Mouse (Mus musculus) right cerebral cortex, postnatal 4 days (tissue): ENCODE measurements at regions not wholly inside any gene's neighbourhood (a gene's known extent, or its start where the extent isn't known, plus 50 kb on each side); places are given as distances from the start of the nearest gene placed in this dataset.

Experiments used
- DNase-seq: peaks from one replicate; pipeline ENCODE4 v3.0.0-alpha.2; 2022

- DNase-seq: no peak
Measured at GRCm38 (mm10) chr4:87665149-87665548, 368.0 kb downstream of the Mllt3 start.

GRCm38 (mm10) chr4:87662876-87663275 lies 370.3 kb downstream of the Mllt3 start:
- DNase-seq: no peak

GRCm38 (mm10) chr4:87658316-87658715 lies 374.8 kb downstream of the Mllt3 start:
- no peak for DNase-seq

GRCm38 (mm10) chr4:87657855-87658254 lies 375.3 kb downstream of the Mllt3 start:
- no peak for DNase-seq

- DNase-seq: no peak
Measured at GRCm38 (mm10) chr4:87653440-87654165, 379.6 kb downstream of the Mllt3 start.

- no peak for DNase-seq
Measured at GRCm38 (mm10) chr4:87652314-87652934, 380.7 kb downstream of the Mllt3 start.

GRCm38 (mm10) chr4:87651275-87651674 lies 381.9 kb downstream of the Mllt3 start:
- DNase-seq: no peak

GRCm38 (mm10) chr4:87650837-87651236 lies 382.3 kb downstream of the Mllt3 start:
- DNase-seq: peak; percentile 38

GRCm38 (mm10) chr4:87650393-87650792 lies 382.8 kb downstream of the Mllt3 start:
- DNase-seq: no peak

GRCm38 (mm10) chr4:87648919-87649318 lies 384.2 kb downstream of the Mllt3 start:
- DNase-seq: no peak

GRCm38 (mm10) chr4:87647932-87648911 lies 384.9 kb downstream of the Mllt3 start:
- peak; percentile 51 for DNase-seq

GRCm38 (mm10) chr4:87642002-87642401 lies 391.2 kb downstream of the Mllt3 start:
- DNase-seq: no peak

- no peak for DNase-seq
Measured at GRCm38 (mm10) chr4:87641551-87641950, 391.6 kb downstream of the Mllt3 start.

- DNase-seq: no peak
Measured at GRCm38 (mm10) chr4:87638380-87638646, 394.9 kb downstream of the Mllt3 start.

- no peak for DNase-seq
Measured at GRCm38 (mm10) chr4:87637629-87638379, 395.4 kb downstream of the Mllt3 start.

GRCm38 (mm10) chr4:87611116-87611515 lies 380.8 kb upstream of the Slc24a2 start:
- DNase-seq: no peak

- no peak for DNase-seq
Measured at GRCm38 (mm10) chr4:87593644-87594043, 363.4 kb upstream of the Slc24a2 start.

GRCm38 (mm10) chr4:87590797-87591196 lies 360.5 kb upstream of the Slc24a2 start:
- DNase-seq: no peak

- DNase-seq: no peak
Measured at GRCm38 (mm10) chr4:87578164-87578563, 347.9 kb upstream of the Slc24a2 start.

GRCm38 (mm10) chr4:87570950-87571349 lies 340.7 kb upstream of the Slc24a2 start:
- no peak for DNase-seq

GRCm38 (mm10) chr4:87570470-87570891 lies 340.2 kb upstream of the Slc24a2 start:
- DNase-seq: peak; percentile 27

GRCm38 (mm10) chr4:87566616-87567015 lies 336.3 kb upstream of the Slc24a2 start:
- no peak for DNase-seq

- no peak for DNase-seq
Measured at GRCm38 (mm10) chr4:87554912-87555311, 324.6 kb upstream of the Slc24a2 start.
